Mouse (Mus musculus) gastrocnemius, adult 8-10 months (tissue): ENCODE data around the gene Cfap46. TPM values are rescaled to one million over a fixed set of nuclear protein-coding genes. Genes with fewer than 3 reads are reported as not detected.
A peak's percentile ranks its signal among the peaks of the same experiment; 100 is the strongest.
"Not testable (repeated sequence)": the region's sequence is repeated elsewhere in the genome, so short reads cannot be mapped to it uniquely, and the experiment has no call there.

Experiments used
- DNase-seq, 2 experiments: peaks; one replicate each; pipeline ENCODE4 v3.0.0; 2022; ENCODE audit warnings: low spot score in 2 of 2
- total RNA-seq, 4 experiments: library from RNA; stranded (reverse); gene quantifications; 2 replicates each; pipeline ENCODE4 v1.2.4; 2022

Cfap46 gene
- total RNA-seq, 4 experiments from 2014 or later, result 0.10 TPM; not detected in 3

DNA sequence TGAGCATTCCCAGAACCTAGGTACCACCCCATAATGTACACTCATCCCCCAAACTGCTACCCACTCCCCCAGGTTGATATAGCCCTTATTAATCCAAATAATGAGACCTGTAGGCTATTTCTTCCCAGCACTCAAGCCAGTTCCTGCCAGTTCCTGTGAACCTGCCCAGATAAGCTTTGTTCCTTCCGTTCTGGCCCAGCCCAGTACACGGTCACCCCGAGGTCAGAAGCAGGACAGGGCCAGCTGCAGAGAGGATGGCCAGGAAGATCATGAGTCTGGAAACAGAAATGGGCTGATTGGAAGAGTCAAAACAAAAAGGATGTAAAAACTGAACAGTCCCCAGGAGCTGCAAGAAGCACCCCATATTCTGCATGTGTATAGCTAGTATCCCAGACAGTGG is 20.3 kb downstream of the Cfap46 start:
- DNase-seq, result no peak

DNA sequence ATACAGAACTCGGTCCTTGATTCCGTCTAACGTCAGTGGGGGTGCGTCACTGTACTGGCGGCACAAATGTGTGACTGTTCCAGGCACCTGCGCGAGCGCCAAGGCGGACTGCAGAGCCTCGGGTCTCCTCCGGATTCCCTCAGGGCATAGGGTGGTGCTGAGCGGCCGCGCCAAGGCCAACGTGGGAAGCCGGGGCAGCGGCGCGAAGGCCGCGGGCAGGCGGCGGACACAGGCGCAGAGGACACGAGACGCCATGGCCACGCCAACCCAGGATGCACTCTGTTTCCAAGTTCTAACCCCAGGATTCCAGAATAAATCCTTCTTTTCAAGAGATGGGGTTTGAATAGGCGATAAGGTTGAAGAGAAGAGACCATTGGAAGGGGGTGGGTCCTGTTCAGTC is 23.7 kb downstream of the Cfap46 start:
- not testable (repeated sequence) for DNase-seq

DNA sequence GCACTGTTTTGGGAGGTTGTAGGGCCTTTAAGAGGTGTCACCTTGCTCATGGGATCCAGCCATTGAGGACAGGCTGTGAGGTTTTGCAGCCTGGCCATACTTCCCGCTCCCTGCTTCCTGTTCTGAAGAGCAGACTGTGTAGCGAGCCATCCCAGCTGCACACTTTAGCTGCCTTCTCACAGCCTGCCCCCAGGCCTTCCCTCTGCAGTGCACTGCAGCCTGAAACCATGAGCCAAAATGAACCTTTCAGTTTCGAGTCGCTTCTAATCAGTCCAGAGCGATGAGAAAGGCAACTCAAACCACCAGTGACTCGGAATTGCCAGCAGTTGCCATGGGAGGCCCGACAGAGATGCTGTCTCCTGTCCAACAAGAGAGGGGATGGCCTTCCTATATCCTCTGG is 33.9 kb downstream of the Cfap46 start:
- no peak for DNase-seq

DNA sequence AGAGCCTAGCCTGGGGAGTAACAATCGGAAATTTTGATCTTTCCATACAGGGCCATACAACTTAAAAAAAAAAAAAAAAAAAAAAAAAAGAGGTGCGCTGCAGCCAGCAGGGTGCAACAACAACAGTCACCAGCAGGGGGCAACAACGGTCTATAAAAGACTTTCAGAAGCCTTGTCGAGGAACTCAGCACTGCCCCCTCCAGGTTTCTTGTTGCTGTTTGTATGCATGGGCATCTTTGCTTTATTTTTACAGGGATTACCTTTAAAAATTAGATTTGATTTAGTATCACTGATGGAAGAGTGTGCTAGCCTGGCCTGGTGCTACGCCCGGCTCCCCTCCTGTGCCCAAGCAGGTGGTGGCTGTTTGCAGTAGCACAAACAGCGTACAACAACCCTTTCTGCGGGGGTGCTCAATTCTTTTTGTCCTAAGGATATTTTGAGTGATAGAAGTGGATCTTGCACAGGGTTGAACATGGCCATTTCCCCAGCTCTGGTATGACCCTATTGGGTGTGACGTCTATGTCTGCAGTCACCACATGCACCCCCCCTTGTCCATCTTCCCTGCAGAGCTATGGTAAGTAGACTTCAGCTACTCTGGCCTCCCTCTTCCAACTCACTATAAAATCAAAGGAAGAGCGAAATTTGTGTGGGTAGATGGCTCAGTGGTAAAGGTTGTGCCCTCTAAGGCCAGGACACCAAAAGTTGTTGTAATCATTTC is 35.4 kb downstream of the Cfap46 start:
- peak; percentile 82 to 84 for DNase-seq

DNA sequence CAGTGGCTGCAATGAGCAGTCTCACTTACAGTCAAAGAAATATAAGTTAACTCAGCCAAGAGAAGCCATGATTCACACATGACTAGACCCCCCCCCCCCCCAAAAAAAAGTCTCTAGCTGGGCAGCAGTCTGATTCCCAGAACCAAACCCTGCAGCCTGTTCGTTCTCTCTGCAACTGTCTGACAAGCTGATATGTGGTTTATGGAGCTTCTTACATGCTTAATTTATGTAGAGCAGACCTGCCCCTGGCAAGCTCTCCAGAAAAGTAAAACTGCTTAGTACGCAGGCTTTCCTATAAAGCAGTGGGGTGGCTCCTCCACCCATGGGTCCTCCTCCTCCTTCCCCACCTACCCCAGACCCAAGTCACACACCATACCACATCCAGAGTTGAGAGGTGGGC is 50.2 kb downstream of the Cfap46 start:
- DNase-seq, result no peak

DNA sequence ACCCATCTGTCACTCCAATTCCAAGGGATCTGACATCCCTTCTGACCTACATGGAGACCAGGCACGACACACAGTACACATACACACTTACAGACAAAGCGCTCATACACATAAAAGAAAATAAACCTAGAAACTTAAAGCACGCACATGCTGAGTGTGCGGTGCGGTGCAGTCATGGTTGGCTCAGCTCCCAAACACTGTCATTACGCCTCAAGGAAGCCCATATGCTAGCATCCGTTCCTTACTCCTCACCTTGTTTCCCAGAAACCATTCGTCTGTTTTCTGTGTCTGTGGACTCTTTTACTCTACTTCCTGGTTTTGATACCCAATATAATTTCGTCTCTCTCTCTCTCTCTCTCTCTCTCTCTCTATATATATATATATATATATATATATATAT is 58.5 kb downstream of the Cfap46 start:
- DNase-seq, result no peak

DNA sequence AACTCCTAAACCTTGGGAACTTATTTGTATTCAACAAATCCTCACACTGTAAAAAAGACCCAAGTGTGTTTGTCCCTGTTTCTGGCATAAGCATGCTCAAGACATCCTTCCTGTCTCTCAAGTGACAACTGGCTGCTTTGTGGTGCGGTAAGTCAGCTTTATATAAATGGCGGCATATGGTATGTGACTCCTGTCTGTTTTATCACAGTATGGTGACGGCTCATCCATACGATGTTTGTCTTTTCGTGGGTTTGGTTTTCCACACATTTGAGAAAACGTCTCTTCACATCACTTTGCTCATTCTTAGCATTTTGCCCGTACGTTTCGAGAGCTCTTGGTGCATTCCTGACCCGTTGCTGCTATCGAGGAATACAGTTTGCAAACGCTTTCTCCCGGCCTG is 61.0 kb downstream of the Cfap46 start:
- DNase-seq, result no peak

DNA sequence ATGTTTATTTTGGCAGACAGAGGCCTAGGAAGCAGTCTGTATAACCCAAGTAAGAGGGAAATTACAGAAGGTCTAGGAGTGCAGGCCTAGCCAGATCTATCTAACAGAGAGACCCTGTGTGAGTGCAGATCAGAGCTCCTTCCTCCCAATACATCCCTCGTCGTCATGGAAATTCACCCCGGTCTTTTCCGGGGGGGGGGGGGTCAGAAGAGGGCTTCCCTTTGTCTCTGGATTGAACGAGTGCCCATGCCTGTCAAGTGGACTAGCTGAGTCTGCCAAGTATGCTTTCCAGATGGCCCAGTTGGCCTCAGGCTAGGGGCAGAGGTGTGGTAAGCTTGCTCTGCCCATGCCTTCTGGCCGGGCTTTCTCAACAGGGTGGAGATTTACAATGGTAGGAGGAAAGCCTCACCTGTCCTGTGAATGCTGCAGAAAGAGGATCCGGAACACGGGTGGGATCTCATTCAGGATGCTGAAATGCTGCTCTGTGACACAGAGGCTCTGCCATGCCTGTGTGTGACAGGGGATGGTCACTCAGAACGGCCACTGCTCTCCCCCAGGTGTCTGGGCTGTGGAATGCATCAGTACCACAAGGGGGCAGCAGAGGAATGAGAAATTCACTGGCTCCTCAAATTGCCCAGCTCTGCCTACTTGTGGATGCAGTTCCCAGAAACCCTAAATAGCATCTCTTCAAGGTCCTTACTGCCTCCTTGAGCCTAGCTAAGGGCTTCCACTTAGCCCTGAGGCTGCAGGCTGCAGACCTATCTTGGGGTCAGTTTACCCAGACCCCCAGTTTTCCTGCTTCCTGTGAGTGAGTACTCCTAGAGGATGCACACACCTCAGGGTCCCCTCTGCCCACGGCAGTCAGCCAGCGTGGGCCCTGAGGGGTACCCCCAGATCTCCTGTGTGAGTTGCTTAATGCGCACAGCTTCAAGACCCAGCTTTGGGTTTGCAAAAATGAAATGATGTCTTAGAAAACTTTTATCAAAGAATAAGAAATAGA is 67.5 kb downstream of the Cfap46 start:
- DNase-seq, result peak; percentile 18 to 32

DNA sequence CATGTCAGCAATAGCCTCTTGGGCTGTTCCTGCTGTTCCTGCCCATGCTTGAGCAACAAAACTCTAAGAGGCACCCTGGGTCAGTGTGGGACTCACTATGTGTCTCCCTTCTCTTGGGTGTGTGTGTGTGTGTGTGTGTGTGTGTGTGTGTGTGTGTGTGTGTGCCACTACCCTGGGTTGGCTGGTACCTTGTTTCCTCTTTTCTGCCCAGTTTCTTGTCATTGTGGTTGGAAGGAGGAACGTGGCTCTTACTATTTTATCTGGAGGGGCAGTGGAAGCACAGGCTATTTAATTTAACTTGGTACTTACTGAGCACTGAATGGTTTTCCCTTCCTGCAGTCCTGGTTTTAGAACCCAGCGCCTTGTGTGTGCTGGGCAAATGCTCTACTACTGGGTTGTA is 73.3 kb downstream of the Cfap46 start:
- no peak for DNase-seq

DNA sequence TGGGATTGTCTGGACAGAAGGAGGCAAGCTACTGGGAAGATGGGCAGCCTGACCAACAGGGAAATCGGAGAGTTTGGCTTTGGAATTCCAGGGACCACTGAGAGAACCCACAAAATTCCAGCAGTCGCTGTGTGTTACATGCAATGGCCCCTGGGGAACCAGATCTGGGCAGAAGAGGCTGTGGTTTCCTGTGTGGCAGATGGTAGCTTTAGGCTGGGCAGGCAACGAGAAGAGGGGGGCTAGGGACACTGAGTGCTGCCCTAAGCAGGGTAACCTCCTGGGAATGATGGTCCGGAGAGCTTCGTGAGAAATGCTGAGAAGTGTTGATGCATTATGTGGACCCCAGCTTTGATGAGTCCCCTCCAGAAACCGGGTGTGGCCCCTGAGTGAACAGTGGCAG is 87.8 kb downstream of the Cfap46 start:
- no peak for DNase-seq

DNA sequence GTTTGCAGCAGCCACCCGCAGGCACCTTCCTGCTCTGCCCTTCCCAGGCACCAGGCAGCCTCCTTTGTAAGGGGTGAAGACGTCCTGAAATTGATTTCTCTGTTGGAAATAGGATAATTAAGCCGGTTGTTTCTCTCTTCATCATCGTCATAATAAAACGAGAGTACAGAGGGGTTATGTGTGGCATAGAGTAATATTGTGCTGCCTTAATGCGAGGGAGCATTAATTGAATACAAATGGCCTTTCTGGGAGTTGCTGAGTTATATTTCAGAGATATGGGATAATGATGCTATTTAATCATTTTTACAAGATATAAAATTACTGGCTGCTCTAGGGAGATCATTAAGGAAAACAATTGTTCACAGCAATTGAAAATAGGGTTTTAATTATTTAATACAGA is 88.3 kb downstream of the Cfap46 start:
- DNase-seq, result no peak

DNA sequence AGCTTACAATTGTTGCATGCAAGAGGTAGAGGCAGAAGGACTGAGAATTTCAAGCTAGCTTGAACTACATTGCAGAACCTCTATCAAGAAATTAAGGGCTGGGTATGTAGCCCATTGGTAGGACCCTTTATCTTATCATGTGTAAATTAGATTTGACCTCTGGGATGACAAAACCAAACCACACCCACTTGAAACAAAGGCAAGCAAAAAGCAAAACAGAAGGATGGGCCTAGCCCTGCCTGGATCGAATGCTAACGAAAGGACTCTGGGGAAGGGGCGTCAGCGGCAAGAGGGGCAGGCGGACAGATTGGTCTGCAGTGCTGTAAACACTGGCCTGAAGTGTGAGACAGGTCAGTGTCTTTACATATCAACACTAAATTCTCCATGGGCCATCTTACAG is 92.3 kb downstream of the Cfap46 start:
- no peak for DNase-seq

DNA sequence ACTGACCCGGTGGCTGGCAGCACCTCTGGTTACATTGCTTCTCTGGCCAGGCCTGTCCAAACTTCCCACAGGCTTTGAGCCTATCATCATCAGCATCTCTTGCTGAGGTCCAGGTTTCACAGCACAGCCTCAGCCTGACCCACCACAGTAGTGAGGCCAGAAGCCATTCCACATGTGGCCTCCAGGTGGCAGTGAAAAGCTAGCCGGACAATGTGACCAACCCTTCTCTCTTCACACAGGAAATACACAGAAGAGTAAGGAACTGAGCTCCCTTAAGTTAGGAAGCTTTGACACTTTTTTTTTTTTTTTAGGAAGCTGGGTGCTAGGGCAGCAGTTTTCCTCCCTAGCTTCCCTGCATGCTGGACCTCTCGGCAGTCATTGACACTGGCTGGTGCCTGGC is 93.3 kb downstream of the Cfap46 start:
- DNase-seq, result no peak

DNA sequence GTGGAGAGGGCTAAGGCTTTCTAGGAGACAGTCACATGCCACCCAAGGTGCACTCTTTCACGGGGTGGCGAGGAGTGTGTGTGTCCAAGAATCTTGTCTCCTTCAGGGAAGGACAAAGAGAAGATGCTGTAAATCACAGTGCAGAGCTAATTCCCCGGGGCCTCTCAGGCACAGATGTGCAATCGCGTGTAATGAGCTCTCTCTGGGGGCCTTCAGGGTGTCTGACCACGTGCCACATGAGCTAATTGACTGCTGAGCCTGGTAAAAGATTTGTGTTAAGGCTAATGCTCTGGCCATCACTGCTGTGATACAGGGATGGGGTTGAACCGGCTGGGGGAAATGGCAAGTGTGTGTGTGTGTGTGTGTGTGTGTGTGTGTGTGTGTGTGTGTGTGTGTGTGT is 95.7 kb downstream of the Cfap46 start:
- no peak for DNase-seq

DNA sequence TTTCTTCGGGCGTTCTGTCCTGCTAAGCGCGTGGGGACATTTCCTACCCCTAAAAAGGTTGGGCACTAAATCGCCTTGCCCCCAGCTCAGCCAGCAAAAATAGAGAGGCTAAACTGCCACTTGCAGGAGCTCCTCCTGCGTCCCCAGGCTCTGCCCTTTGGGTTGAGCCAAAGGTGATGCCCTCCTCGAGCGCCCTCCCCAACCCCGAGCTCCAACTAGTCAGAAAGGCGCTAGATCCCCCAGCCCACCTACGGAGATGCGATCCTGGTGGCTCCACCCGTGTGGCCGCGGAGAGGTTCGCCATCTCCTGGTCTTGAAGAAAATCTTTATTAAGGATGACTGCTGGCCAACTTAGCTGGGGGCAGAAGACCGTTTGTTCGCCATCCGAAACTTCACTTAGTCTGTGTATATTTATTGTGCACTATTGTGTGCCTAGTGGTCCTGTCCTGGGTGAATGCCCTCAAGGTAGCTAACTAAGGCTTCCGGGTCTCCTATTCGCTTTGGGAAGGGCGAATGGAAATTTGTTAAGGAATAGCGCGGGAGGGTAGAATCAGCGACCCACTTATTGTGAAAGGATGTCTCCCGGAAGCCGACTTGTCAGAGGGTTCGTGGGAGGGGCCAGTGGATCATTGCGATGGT is 98.3 kb downstream of the Cfap46 start:
- DNase-seq, result no peak

DNA sequence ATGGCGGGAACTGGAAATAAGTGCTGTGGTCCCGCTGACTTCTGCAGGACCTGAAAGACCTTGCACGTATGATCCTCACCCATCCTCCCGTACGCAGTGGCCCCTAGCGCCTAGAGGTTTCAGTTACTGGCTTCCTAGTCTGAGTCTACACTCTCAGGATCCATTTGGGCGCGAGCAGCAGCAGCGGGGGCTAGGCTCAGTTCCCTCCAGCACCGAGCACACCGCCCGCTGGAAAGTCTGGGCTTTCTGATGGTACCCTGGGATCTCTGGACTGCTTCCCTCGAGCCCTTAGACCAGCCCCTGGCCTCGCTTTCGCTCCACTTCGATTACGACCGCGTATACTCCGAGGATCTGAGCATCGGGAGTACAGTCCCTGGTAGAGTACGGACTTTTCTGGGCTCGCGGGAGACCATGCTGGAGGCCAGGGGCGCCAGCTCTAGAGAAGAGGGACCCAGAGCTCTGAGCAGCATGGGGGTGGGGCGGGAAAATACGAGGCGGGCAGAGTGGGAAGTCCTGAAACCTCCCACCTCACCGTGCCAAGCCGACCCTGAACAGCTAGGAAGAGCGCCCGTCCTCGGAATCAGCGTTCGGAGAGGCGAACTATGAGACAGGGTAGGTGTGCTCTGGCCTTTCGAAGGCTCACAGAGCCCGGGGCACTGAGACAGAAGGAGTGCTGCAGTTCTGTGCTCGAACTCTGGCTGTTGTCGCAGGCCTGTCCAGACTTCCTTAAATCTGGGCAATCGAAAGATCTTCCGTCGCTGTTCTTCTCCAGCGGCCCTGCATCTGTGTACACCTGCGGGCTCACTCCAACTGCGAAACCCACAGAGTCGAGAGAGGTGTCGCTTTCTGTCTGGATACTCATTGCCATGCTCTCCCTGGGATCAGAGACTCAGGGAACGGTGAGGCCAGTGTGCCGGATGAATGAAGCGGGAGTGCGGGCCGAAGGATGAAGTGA is 99.1 kb downstream of the Cfap46 start:
- DNase-seq, result no peak

DNA sequence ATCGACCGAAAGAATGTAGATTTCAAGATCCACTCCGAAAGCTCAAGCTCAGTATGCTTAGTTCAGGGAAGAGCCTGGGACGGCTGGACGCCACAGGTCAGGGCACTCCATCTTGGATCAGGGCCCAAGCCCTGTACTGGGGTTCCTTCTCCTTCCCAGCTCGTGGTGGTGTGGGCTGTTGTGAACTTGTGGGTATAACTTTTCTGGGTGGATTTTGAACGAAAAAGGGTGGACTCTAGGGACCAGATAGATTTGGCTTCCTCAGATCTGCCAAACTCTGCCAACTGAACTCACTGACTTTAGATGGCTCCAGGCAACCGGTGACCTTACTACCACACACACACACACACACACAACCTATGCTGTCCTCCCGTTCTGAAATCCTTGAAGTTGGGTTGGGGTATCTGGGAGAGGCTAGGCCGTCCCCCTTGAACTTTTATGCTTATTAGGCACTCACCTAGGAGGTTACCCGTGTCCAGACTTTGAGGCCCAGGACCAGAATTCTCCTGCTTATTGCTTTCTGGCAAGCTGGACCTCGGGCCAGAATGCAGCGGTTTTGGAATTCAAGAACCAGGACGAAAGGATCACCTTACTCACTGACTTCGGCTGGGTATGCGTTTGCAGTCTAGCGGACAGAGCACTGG is 100.4 kb downstream of the Cfap46 start:
- no peak for DNase-seq

DNA sequence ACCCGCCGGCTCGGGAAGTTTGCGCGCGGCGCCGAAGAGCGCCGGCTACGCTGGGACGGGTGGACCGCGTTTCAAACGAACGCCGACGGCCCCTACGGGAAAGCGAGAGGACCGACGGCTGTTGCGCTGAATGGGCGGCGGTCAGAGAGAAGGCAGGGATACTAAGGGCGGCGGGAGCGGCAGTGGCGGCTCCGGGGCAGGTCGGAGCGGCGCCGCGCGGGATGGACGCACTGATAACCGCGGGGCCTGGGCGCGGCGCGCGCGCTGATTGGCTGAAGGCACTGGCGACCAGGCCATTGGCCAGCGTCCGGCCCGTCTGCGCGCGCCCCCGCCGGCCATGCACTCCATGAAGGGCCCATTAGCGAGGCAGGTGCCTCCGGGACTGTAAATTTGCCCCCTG is 101.0 kb downstream of the Cfap46 start, which contains the start of gene Nkx6-2:
Gene Nkx6-2 (minus strand): TSS at position 203 of the 400 bp plus-strand sequence.
- DNase-seq, result peak in 1 of 2 experiments; percentile 32

DNA sequence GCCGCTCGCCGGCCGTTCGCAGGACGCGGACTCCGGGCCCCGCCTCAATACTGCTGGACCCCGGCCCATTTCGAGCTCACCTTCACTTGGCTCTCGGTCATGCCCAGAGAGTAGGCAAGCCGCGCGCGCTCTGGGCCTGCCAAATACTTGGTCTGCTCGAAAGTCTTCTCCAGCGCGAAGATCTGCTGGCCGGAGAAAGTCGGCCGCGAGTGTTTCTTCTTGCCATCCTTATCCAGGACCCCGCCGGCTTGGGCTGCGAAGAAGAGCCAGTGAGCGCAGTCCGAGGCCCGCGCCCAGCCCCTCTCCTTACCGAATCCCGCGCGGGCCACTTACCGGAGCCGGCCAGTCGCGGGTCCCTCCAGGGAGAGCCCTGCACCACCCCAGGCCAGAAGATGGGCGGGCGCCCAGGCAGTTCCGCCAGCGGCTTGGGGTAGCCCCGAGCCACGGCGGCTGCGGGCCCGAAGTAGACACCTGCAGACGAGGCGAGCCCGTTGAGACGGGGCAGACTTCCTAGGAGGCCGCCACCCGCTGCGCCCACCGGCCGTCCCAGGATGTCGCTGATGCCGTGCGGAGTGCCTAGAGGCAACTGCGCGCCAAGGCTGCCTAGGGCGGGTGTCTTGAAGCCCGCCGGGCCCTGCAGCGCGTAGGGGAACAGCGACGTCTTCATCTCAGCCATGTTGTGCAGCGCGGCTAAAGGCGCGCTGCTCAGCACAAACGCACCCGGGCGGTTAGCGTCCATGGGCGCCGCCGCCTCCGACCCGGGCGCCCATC is 101.6 kb downstream of the Cfap46 start:
- no peak for DNase-seq
